Comparison of ENCODE assay signal across 12 mouse cellular contexts in the genomic region with DNA sequence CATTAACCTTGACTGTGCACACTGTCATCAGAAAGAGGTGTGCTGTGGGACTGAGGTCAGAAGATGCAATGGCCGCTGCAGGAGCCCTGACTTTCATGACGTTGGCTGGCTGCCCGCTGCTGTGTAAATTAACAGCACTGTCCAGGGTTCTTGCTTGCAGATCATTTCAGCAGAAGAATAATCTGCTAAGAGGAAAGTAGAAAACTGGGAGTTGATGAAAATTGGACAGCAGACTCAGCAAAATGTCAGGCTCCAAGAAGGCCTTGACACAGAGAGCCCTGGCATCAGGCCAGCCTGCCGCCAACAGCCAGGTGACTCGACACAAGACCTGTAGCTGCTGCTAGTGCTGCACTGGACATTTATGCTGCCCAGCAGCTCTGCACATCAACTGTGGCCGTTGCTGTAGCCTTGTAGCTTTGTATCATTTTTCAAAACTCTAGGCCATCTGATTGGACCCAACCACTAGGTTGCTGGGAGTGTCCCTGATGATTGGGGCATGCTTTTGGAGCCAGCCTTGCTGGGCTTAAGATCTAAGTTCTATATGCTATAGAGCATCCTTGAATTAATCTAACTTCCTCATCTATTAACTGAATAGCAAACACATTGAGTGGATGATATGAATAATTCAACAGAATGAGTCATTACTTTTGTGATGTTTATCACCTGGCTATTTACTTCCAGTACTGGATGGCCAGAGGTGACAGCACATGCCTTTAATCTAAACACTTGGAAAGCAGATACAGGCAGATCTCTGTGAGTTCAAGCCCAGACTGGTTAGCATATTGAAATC. TPM values are rescaled to one million over a fixed set of nuclear protein-coding genes. Genes with fewer than 3 reads are reported as not detected.
DNase-seq lines count a peak whose midpoint lies in the region; ATAC-seq and TF ChIP-seq lines count a peak whose summit lies in the region.
"Had no signal": no experiment of that assay in that cellular context is flagged by ENCODE, and none has a peak within 500 bp of the region (broad histone marks: within the 10 kb centered on the region; RNA-seq: fewer than 3 reads in every experiment).

No protein-coding gene starts in this region.

- H3K36me3 ChIP-seq in G1E (replicated peaks), result no peaks in the 10 kb centered on the region
- no peaks in the 10 kb centered on the region for H3K36me3 ChIP-seq in midbrain, embryonic 10.5 days
- H3K36me3 ChIP-seq: liver, embryonic 15.5 days had no signal

- no peak overlapping the region for H3K4me3 ChIP-seq in G1E (ENCODE audit: low read depth, low read length)
- no peak overlapping the region for H3K4me3 ChIP-seq in midbrain, embryonic 10.5 days
- H3K4me3 ChIP-seq: erythroblast, embryonic 14.5 days; layer of hippocampus, adult 2 months; liver, embryonic 15.5 days had no signal

- no peak overlapping the region for H3K27ac ChIP-seq in midbrain, embryonic 10.5 days (replicated peaks)
- H3K27ac ChIP-seq: layer of hippocampus, adult 2 months; liver, embryonic 15.5 days had no signal

- no peak for TF ChIP-seq CTCF in G1E (IDR thresholded peaks at IDR 0.05; ENCODE audit: low read depth, low read length)

- peak; percentile 57 for ATAC-seq in G1E (ENCODE audit: extremely low read depth, insufficient number of reproducible peaks, low FRiP score, poor library complexity, severe bottlenecking)
- peak; percentile 6; the same call in 1 of the 2 replicates for ATAC-seq in granulocyte monocyte progenitor cell, adult 5-6 weeks (replicated peaks; ENCODE audit: poor library complexity, severe bottlenecking)

- intact Hi-C loops in left cerebral cortex, postnatal 4 days (cut with DNase I), result no loop called here
- intact Hi-C loops in left cerebral cortex, postnatal 25 days (cut with DNase I), result no loop called here

- H3K9me3 ChIP-seq in G1E (replicated peaks), result no peaks in the 10 kb centered on the region
- H3K9me3 ChIP-seq in midbrain, embryonic 10.5 days (replicated peaks), result no peaks in the 10 kb centered on the region
- H3K9me3 ChIP-seq: liver, embryonic 15.5 days had no signal

- H3K27me3 ChIP-seq in G1E (ENCODE audit: insufficient read depth, low read length), result no peaks in the 10 kb centered on the region
- H3K27me3 ChIP-seq in midbrain, embryonic 10.5 days (ENCODE audit: low read depth, poor library complexity, severe bottlenecking), result no peaks in the 10 kb centered on the region
- H3K27me3 ChIP-seq: liver, embryonic 15.5 days had no signal

- H3K4me1 ChIP-seq in G1E (ENCODE audit: insufficient read depth, low read depth, low read length), result no peaks in the 10 kb centered on the region
- no peaks in the 10 kb centered on the region for H3K4me1 ChIP-seq in midbrain, embryonic 10.5 days

- 89% methylated on average over 6 of the region's 6 CpGs for WGBS in midbrain, embryonic 10.5 days

- DNase-seq in left cerebral cortex, postnatal 4 days, result peak; percentile 17
- DNase-seq in left cerebral cortex, postnatal 25 days (ENCODE audit: low spot score in 2 of 2), result no peak
- no peak for DNase-seq in G1E (ENCODE audit: low spot score)
- DNase-seq in lung, postnatal 36 days, result peak; percentile 33
- no peak for DNase-seq in right cerebral cortex, postnatal 10 days (ENCODE audit: low spot score in 2 of 2)
- no peak for DNase-seq in gastrocnemius, adult 8-10 months (ENCODE audit: low spot score in 2 of 2)
- no peak for DNase-seq in midbrain, embryonic 10.5 days (ENCODE audit: low spot score)
- DNase-seq: thymus, postnatal 14 days had no signal

RNA-seq across cellular contexts. Expression of a gene that starts 12.5 kb away (rescaled TPM):
- total RNA-seq in left cerebral cortex, postnatal 4 days (2021), result under 1 TPM; 0.36 to 0.68 TPM
- under 1 TPM; 0.09 to 0.21 TPM for total RNA-seq in left cerebral cortex, postnatal 25 days (2021)
- total RNA-seq in G1E (2014; fragmentation: Nextera tagmentation) (not detected in 2 replicates), G1E (2017) (0.06 TPM in 1 of 2 replicates, not detected in the other)
- polyA plus RNA-seq in G1E (2012), result not detected in 2 replicates
- 0.79 TPM in 1 of 2 replicates, not detected in the other for total RNA-seq in granulocyte monocyte progenitor cell, adult 5-6 weeks (2014; fragmentation: Nextera tagmentation)
- 0.73 and 1.4 TPM in 2 replicates for total RNA-seq in granulocyte monocyte progenitor cell, adult 5-6 weeks (2017)
- 1 to 10 TPM in 3 of 4 experiments, under 1 TPM in 1; 0.97 to 2.8 (median 1.1) TPM for total RNA-seq in gastrocnemius, adult 8-10 months (2022)
- 0.19 and 0.58 TPM in 2 replicates for polyA plus RNA-seq in midbrain, embryonic 10.5 days (2016; fragmentation: Nextera tagmentation; extraction: Ambion mirVana)
- polyA plus RNA-seq: erythroblast, embryonic 14.5 days had no signal

Comparison
In these comparisons a context has a peak if more than half of its experiments do, and no peak if none do; other contexts are left out.
1. DNase-seq: peak in left cerebral cortex, postnatal 4 days (single experiment) and lung, postnatal 36 days (single experiment); none in left cerebral cortex, postnatal 25 days (0 of 2), G1E (single experiment), right cerebral cortex, postnatal 10 days (0 of 2), gastrocnemius, adult 8-10 months (0 of 2) and midbrain, embryonic 10.5 days (single experiment).